Mouse (Mus musculus): Measurements from ENCODE around the gene Lyzl4.

- TF ChIP-seq POLR2A (IDR thresholded peaks at IDR 0.05; ENCODE audit: extremely low read depth, insufficient read depth, low read length) (no peak), CTCF (IDR thresholded peaks at IDR 0.05; ENCODE audit: low read depth, low read length) (no peak)
Measured at GRCm38 (mm10) chr9:121641235-121641915, 521 bp downstream of the Lyzl4 start.
